Mouse (Mus musculus): ENCODE measurements around the gene Sh3d21.

- TF ChIP-seq CTCF (IDR thresholded peaks at IDR 0.05) (no peak), EP300 (IDR thresholded peaks at IDR 0.05) (no peak)
Measured at GRCm38 (mm10) chr4:126134236-126134635, 29.1 kb downstream of the Sh3d21 start.

All from lung, postnatal 0 days (tissue).